Mouse (Mus musculus) natural killer cell, adult 2 months (primary cell): ENCODE measurements around the gene Med28.

Experiments used
- DNase-seq, 2 experiments: peaks; one replicate each; pipeline ENCODE4 v3.0.0; 2022; ENCODE audit warnings: low spot score in 2 of 2

Gene Med28

GRCm38 (mm10) chr5:45519960-45520808, at the start of gene Med28:
Med28 (plus strand) TSS chr5:45520229.
- DNase-seq = peak; percentile 90 to 92

GRCm38 (mm10) chr5:45472880-45473450, 47.1 kb upstream of the Med28 start:
- no peak for DNase-seq

- no peak for DNase-seq
Observed at GRCm38 (mm10) chr5:45473521-45473920, 46.5 kb upstream of the Med28 start.

- DNase-seq = peak; percentile 17 to 46
Observed at GRCm38 (mm10) chr5:45474215-45474614, 45.8 kb upstream of the Med28 start.

GRCm38 (mm10) chr5:45474758-45475157, 45.3 kb upstream of the Med28 start:
- DNase-seq = no peak

- no peak for DNase-seq
Observed at GRCm38 (mm10) chr5:45475771-45476170, 44.3 kb upstream of the Med28 start.

- DNase-seq = no peak
Observed at GRCm38 (mm10) chr5:45476288-45476687, 43.7 kb upstream of the Med28 start.

- no peak for DNase-seq
Observed at GRCm38 (mm10) chr5:45477601-45478000, 42.4 kb upstream of the Med28 start.

GRCm38 (mm10) chr5:45480066-45480465, 40.0 kb upstream of the Med28 start:
- no peak for DNase-seq

- DNase-seq = no peak
Observed at GRCm38 (mm10) chr5:45481125-45481524, 38.9 kb upstream of the Med28 start.

GRCm38 (mm10) chr5:45482607-45483006, 37.4 kb upstream of the Med28 start:
- no peak for DNase-seq

- DNase-seq = no peak
Observed at GRCm38 (mm10) chr5:45483654-45484053, 36.4 kb upstream of the Med28 start.

- DNase-seq = no peak
Observed at GRCm38 (mm10) chr5:45491776-45492175, 28.3 kb upstream of the Med28 start.

- DNase-seq = peak; percentile 98 to 99
Observed at GRCm38 (mm10) chr5:45493191-45494092, 26.6 kb upstream of the Med28 start, which contains the start of gene Lap3. Lap3 (plus strand) TSS chr5:45493374.

GRCm38 (mm10) chr5:45494093-45494755, 25.8 kb upstream of the Med28 start:
- no peak for DNase-seq

GRCm38 (mm10) chr5:45495429-45495975, 24.5 kb upstream of the Med28 start:
- no peak for DNase-seq

- no peak for DNase-seq
Observed at GRCm38 (mm10) chr5:45496042-45496441, 24.0 kb upstream of the Med28 start.

- no peak for DNase-seq
Observed at GRCm38 (mm10) chr5:45496479-45496878, 23.6 kb upstream of the Med28 start.

GRCm38 (mm10) chr5:45496930-45497550, 23.0 kb upstream of the Med28 start:
- no peak for DNase-seq

- DNase-seq = no peak
Observed at GRCm38 (mm10) chr5:45497564-45497963, 22.5 kb upstream of the Med28 start.

GRCm38 (mm10) chr5:45510071-45510470, 10.0 kb upstream of the Med28 start:
- DNase-seq = no peak
